Mouse (Mus musculus) embryonic facial prominence, embryonic 15.5 days (tissue): ENCODE measurements around the gene Samd11. TPM values are rescaled to one million over a fixed set of nuclear protein-coding genes. Genes with fewer than 3 reads are reported as not detected.

Experiments used
- microRNA-seq: library from miRNA; unstranded; fragments of <30 nt; microRNA quantifications from one replicate; pipeline ENCODE4, GENCODE M21; 2016; ENCODE audit warnings: borderline number of aligned reads
- polyA plus RNA-seq: library from polyadenylated mRNA; unstranded; fragments of >200 nt; fragmentation: Nextera tagmentation; extraction: Ambion mirVana; gene quantifications from 2 replicates; pipeline ENCODE4 v1.2.1, GENCODE M21; 2015

Samd11 gene
- polyA plus RNA-seq, 1 experiment from 2014 or later = 0.28 TPM

Small RNA genes within 50 kb of the gene (microRNA-seq; reads per million reads assigned to microRNA genes)
- 2.8 reads per million, percentile 11 among the genes with 10 or more reads in this experiment for gene Mir7658

Other genes starting within 250 kb of the Samd11 start
- gene Tnfrsf4, start 241.8 kb downstream of the Samd11 start, polyA plus RNA-seq = 1.1 and 1.2 TPM in 2 replicates
- 6.0 and 7.1 TPM in 2 replicates for gene Tnfrsf18, start 229.5 kb downstream of the Samd11 start, polyA plus RNA-seq
- 4.0 and 4.3 TPM in 2 replicates for gene Ttll10, start 196.2 kb downstream of the Samd11 start, polyA plus RNA-seq
- gene 9430015G10Rik, start 145.7 kb downstream of the Samd11 start, polyA plus RNA-seq = 32.8 and 33.5 TPM in 2 replicates
- 0.67 and 1.8 TPM in 2 replicates for gene Rnf223, start 125.1 kb downstream of the Samd11 start, polyA plus RNA-seq
- 72.1 and 82.0 TPM in 2 replicates for gene Agrn, start 58.2 kb downstream of the Samd11 start, polyA plus RNA-seq
- gene Isg15, start 54.8 kb downstream of the Samd11 start, polyA plus RNA-seq = 4.1 and 4.4 TPM in 2 replicates
- 3.1 and 3.6 TPM in 2 replicates for gene AW011738, start 52.4 kb downstream of the Samd11 start, polyA plus RNA-seq
- 3.8 and 4.6 TPM in 2 replicates for gene Perm1, start 39.8 kb downstream of the Samd11 start, polyA plus RNA-seq
- 43.4 and 44.1 TPM in 2 replicates for gene Plekhn1, start 20.8 kb downstream of the Samd11 start, polyA plus RNA-seq
- 68.0 and 71.9 TPM in 2 replicates for gene Noc2l, start 19.6 kb downstream of the Samd11 start, polyA plus RNA-seq
- 0.05 TPM in 1 of 2 replicates, not detected in the other for gene Vmn2r-ps159, start 75.4 kb upstream of the Samd11 start, polyA plus RNA-seq